Mouse (Mus musculus) cerebellum, postnatal 10 days (tissue): ENCODE data around the gene Higd1a.

Experiments
- DNase-seq, 2 experiments: peaks; one replicate each; pipeline ENCODE4 v3.0.0; 2021; ENCODE audit warnings: mixed read lengths in 2 of 2

Gene Higd1a

DNA sequence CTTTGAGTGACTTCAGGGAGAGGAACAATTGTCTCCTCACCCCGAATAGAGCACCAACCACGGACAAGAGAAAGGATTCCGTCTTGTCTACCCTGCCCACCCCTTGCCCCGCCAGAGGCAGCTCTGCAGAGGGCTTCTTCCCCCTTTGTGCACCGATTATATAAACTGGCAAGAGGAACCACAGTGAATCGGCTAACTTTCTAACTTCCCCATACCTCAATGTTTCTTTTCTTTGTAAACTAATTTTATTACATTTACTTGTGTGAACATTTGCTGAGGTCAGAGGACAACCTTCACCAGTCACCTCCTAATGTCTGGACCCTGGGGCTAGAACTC, at the start of gene Higd1a:
Gene Higd1a (minus strand): TSS at position 210 of the 336 bp plus-strand sequence.
- DNase-seq = no peak

DNA sequence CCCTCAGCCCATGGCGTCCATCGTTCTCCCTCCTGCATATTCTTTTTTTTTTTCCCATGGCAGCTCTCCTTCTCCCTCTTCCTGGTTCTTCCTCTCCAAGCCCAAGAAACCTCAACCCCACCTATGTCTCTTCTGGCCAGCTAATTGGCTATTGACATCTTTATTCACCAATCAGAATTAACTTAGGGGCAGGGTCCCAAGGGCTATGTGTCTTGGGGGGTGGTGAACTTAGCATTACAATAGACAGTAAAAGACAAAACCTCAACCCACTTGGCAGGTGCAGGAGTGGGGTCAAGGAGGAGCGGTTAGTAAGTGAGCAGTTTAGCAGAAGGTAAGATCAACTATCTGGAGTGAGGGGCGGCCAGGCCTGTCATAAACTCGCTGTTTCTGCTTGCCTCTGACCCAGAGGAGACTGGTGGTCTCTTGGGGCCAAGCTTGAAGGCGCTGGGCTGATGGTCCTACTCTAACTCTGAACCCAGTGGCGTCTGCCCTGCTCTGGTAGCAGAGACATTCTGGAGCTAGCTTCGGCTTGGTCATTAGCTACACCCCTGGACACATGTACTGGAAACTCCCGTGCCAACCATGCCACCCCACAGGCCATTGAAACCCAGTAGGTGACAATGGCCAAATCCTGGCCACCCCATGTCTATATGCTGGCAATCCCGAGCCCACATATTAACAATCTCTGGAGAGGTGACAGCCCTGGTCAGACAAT, 49.4 kb upstream of the Higd1a start:
- DNase-seq = no peak

DNA sequence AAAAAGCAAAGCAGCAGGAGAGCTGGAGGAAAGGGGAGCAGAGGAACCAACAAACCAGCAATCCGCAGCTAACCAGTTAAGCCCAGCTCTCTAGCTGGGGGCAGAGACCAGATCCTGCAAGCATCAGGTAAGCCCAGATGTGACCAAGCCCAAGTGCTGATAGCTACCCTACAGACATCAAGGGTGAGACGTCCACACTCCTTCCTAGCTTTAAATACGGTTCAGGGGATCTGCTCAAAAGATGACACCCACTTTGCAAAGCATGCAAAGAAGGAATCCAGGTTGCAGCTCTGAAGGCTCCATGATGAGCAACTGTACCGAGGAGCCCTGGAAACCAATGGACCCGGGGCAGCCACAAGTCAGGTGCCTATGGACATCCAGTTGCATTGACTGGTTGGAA, 48.3 kb upstream of the Higd1a start:
- DNase-seq = no peak

DNA sequence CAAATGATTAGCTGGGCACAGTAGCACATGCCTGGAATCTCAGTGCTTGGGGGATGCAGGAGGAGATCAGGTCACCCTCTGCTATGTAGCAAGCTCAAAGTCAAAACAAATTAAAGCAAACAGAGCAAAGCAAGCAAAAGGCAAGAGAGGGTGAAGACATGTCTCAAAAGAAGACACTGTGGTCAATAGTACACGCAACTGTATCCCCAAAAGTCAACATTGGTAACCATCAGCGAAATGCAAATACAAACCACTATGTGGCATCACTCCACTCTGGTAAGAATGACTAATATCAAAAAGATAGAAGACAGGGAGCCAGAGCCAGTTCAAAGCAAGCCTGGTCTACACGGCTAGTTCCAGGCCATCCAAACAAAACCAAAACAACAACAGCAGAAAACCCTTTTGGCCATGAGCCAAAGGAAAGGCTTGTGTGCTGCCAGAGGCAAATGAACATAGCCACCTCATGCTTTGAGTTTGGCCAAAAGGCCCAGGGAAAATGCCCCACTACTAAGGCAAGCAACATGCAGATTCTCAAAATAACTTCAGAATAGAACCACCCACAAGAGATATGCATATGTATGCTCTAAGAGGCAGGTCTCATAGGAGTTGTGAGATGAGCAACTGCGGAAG, 47.5 kb upstream of the Higd1a start:
- peak in 1 of 2 experiments; percentile 47 for DNase-seq

DNA sequence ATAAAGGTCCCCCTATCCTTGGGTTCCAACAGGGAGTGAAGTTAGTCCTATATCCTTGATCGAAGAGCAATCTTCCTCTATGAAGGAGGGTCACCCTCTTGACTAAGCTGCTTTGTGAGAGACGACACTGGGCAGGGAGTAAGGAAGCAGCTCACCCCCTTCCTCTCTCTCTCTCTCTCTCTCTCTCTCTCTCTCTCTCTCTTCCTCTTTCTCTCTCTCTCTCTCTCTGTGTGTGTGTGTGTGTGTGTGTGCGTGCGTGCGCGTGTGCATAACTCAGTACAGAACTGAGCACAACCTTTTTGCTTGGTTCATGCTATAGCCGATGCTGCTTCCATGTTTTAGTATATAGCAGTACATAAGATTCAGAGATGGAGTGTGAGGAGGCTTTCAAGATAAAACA, 46.8 kb upstream of the Higd1a start:
- no peak for DNase-seq

DNA sequence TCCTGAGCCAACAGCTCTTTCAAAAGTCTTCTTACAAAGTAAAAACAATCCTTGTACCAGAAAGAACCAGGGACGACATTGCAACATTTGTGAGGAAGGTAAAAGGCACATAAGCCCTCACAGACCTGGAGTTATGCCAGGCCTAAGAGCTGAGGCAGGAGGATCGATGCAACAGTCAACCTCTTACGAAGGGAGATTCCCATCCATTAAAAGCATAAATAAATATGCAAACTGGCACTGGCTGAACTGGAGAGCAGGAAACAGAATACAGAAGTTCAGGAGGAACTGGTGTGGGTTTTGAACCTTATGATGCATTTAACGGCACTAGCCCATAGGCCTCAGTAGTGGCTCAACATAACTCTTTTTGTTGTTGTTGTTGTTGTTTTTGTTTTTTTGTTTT, 46.2 kb upstream of the Higd1a start:
- DNase-seq = no peak

DNA sequence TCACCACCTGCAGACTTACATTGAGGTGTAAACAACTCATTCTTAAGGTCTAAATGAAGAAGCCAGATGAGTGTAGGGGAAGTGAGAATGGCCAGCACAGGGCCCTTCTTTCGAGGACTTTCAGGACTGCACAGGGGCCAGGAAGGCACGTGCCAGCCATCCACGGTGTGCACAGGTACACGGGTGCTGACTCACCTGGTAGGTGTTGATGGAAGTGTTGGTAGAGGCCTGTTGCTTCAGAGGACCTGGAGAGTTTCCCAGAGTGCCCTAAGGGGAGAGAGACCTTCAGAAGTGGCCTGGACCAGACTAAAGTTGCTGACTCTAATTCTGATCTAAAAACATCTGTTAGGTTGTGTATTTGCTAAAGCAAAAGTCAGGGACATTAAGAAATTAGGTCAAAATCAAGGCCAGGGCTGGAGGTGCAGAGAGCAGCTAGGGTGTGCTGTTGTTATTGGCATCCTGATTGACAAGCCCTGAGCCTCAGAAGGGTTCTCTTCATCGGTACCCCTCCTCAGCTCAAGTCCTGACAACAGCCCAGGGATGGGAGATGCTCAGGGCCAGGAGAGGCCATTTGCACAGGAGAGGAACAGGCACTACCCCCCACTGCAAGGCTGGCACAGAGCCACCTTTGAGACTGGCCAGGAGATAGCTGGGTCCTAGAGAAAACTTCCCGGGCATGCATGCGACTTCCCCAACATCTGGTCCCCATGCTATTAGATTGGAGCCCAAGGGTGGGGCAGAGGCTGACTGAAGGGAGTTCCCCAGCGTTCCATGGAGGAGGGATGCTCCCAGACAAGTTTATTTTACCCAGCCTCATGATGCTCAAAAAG, 45.5 kb upstream of the Higd1a start:
- peak; percentile 81 to 82 for DNase-seq

DNA sequence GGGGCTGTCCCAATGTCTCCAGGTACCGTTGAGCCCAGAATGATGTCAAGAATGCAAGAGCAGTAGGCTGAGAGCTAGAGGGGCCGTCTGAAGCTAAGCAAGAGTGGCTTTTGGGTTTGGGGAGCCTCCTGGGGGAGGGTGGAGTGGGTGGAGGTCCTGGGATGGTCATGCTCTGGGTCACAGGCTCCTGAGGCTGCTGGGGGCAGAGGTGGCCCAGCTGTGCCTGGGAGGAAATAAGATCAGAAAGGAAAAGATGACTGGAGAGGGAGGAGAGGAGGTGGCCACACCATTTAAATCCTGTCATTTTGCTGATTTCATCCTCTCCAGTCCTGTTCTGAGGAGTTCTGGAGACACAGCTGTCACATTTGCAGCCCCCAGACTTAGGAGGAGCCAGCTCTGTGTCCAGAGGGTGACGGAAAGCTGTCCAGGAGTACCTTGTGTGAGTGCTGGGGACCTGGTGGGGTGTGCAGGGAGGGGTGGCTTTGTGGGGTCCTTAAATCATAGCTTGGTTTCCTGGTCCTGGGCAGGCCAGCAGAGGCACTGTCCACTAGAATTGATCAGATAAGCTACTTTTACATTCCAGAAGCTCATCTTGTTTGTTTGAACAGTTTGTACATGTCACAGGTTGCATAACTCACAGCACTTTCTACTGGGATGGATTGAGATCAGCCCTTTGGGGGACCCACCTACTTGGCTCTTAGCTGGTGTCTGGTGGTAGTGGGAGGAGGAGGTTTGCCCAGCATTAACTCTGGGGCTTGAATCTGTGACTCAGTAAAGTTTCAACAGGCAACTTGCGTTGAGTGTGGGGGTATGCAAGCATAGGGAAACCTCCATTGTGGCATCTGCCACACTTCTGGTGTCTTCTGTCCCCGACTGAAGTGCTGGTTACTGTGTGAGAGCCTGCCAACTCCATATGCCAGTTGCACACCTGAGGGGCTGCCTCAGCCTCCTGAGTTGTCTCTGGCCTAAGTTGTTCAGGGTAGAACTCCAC, 43.8 kb upstream of the Higd1a start:
- DNase-seq = no peak

DNA sequence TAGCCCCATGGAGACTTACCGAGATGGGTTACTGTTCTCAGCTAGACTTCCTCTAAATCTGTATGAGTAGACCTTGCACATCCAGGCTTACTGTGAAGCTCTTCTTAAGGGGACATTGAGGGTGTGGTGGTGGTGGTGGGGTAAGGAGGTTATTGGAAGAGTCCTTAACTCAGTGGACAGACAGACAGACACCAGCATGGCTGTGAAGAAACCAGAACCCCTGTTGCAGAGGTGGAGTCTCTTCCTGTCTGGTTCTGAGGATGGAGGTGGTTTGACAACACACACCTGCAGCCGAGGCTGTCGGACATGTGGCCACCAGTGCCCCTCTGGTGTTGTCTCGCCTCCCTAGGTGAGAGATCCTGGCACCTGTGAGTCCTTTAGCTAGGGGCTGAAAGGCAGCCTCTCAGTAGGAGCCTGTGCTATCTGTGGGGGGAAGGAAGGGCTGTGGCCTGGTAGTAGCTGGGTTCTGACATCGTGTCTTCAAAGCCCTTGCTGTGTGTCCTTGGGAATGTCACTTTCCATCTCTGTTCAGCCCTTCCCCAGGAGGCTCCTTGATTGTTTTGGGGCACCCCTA, 42.2 kb upstream of the Higd1a start:
- no peak for DNase-seq

DNA sequence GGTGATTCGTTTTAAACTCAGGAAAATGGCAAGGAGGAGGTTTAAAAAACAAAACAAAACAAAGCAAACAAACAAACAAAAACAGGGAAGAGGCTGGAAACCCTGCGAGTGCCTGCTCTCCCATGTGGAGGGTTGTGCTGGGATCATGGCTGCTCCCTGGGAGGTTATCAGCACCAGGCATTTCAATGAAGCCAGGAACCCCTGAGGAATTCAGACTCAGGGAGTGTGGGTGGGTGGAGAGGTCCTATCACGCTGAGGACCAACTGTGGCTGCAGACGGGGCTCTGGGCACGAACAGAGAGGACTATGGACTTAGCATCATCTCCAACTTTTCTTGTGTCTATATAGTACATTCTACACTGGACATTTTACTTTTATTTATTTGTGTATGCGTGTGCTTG, 41.1 kb upstream of the Higd1a start:
- DNase-seq = no peak

DNA sequence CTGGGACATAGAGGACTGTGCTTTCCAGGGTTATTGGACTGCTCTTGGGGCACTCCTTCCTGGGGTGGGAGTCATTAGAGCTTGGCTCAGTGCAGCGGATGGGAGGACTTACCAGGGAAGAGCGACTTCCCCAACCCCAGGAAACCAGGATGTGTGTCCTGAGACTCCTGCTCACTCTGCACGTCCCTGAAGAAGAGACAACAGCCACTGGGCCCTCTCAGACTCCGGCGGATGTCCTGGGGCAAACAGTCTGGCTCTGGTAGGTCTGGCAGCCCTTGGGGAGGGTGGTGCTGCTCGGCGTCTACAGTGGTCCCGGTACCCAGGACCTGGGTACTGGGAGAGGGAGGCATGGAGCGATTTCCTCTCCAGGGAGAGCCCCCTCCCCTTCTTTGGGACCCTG, 40.1 kb upstream of the Higd1a start, which contains the start of gene Ackr2:
Gene Ackr2 (plus strand): TSS at position 111 of the 400 bp plus-strand sequence.
- DNase-seq = no peak

DNA sequence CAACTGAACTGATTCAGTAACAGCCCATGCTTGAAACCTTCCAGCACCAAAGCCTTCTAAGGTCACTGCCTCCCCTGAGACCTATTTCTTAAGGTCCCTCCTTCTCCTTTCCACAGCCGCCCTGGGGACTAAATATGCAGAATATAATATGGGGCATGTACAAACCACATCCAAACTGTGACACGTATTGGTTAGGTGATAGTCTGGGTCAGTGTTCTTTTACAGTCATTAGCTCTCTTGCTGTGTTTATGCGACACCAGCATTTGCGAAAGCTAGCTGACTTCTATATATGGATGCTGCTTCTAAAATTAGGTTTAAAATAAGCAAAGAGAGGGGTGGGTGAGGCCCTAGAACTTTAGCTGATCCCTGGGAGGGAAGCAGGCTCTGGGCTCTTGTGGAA, 38.7 kb upstream of the Higd1a start:
- DNase-seq = no peak

DNA sequence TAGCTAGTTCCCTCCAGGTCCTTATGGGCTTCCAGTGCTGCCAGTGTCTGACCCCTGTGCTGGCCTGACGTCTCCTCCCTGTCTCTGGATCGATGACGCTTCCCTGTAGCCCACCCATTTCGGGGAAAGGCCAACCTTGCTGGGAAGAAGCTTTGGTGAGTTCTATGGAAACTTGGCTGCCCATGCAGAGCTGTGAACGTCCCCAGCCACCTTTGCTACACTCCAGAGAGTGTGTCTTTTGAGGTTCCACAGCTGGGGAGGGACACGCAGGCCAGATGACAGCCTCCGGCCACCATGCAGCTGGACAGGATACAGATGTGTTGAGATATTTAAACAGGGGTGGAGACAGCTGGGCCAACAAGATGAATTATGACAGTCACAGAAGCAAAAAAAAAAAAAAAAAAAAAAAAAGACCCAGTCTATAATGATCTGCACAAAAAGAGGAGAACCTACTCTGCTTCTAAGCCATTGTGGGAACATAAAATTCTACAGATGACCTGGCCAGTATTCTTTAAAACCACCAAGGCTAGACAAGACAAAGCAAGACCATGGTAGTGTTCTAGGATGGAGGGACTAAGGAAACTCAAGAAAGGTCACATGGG, 37.3 kb upstream of the Higd1a start:
- DNase-seq = no peak

DNA sequence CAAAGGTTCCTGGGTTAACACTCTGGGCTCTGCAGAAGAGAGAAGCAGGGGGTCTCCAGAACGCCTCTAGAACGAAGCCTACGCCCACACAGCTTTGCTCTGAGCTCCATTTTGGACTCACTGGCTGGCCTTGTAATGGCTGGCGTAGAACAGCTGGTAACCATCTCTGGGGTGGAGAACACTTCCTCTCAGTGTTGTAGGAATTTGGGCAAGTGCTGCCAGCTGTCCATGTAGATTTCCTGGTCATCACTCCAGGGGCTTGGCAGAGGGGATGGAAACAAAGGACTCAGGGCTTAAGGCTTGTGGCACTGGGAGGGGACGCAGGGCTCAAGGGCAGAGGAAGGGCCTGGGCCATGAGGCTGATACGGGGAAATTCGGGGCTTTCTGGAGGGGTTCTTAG, 36.3 kb upstream of the Higd1a start:
- DNase-seq = peak in 1 of 2 experiments; percentile 22

DNA sequence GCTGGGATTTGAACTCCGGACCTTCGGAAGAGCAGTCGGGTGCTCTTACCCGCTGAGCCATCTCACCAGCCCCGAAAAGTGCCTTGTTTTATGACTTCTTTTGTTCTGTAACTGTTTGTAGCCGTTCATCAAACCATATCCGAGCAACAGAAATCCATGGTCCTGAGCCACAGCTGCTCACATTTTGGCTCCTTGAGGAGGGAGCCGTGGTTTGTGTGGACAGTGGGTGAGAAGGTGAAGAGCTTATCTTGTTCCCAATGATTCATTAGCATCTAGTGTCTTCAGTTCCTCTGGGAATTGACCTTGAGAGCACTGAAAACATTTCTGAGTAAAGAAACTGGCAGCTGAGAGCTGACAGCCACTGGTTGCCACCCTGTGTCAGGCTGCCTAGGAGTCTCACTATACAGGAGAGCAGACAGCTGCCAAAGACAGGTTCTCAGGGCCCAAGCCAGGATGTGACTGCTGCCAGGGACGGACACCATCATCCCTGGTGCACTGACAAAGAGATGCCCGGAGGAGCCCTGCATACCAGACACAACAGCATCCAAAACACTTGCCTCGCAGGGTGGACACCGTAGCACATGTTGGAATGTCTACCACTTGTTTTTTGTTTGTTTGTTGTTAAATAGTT, 34.0 kb upstream of the Higd1a start:
- DNase-seq = no peak

DNA sequence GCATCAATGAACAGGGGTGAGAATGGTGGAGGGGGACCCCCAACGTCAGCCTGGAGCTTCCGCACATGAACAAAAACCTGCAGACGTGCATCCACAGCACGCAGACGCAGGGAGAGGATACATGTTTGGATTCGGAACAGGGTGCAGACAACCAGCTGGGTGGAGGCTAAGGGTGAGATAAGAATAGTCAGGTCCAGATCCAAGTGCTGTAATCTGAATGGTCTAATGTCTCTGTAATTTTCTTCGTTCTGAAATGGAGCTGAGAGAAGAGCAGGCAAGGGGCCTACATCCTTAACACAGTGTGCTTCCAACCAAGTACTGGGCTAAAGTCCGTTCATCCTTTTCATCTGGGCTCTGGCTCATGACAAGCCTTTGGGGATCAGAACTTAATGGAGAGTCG, 33.1 kb upstream of the Higd1a start:
- no peak for DNase-seq

DNA sequence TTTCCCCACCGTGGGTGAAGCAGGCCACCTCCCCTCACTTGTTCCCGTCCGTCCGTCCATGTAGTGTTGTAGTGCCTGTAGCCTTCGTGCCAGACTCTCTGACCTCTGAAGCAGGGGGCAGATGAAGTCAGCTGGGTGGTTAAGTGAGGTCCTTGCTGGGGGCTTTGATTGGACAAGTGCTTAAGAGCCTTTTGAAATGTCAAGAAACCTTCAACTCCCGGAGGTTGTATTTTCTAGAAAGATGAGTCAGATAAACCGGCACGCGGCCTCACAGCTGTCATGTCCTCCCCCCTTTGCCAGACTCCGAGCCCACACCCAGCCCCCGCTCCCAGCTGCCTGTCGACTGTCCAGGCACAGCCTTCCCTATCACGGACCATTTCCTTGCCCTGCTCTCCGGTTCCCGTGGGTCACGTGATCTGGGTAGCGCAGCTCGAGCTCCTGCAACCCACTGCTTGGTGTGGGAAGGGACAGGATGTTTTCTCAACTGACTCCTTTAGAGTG, 32.3 kb upstream of the Higd1a start:
- DNase-seq = peak; percentile 54 to 58

DNA sequence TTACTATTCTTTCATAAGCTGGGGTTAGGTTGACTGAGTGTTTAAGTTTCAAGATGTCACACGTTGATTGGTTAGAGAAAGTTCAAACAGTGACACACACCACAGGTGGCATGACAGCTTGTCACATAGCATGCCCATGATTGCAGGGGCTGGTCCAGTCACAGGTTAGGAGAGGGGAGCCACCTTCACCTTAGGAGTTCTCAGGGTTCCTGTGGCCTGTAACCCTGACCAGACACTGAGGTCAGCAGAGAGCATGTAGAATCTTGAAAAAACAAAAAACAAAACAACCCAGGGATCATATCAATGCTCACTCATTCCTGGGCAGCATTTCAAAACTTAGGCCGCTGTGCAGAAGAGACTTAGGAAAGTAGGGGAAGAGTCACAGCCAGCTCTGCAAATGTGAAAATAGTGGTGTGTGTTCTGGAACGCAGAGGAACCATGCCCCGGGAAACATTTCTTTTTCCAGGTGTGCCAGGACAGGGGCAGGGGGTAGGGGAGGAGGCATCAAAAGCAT, 31.8 kb upstream of the Higd1a start:
- DNase-seq = no peak

DNA sequence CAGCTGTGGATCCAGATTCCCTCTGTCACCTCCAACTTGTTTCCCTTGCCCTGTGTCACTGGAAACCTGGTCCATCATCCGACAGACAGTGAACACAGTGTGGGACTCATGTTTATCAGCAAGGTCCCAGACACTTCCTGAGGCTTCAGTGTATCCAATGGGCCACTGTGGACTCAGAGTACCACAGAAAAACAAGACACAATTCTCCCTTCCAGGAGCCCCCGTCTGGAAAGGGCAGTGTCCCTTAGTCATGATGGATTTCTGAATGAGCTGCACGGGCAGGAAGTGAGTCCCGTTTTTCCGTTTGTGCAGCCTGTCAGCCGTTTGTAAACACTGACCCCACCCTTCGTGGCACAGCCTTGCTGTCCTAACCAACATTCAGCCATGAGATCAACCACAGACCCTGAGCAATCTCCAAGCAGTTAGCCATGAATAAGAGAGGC, 23.9 kb upstream of the Higd1a start:
- DNase-seq = no peak

DNA sequence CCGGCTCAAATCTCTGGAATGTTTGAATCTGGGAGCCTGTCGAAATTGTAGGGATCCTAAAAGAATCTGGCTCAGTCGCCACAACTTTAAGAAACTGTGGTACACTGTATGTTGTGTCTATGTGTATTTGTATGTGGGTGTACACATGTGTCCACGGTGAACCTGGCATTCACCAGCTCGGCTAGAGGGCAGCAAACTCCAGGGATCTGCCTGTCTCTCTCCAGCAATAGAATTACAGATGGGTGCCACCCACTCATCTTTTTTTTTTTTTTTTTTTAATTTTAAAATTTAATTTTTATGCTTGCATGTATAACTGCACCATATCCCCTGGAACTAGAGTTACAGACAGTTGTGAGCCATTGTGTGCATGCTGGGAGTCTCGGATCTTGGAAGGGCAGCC, 23.1 kb upstream of the Higd1a start:
- no peak for DNase-seq

DNA sequence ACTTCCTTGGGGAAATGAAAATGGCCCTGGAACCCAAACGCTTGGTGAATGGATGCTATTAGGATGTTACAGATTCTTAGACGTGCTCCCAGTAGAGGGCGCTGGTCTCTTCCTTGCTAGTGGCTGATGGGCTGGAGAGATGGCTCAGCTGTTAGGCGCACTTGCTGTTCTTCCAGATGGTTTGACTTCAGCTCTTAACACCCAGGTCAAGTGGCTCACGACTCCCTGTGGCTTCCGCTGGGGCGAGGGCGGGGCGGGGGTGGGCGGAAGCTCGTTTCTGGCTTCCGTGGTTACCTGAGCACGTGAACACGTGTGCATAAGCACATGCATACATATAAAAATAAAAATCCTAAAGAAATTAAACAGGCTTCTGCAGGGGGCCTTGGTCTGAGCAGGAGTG, 22.7 kb upstream of the Higd1a start:
- DNase-seq = peak; percentile 86 to 88
